In the genomic region with DNA sequence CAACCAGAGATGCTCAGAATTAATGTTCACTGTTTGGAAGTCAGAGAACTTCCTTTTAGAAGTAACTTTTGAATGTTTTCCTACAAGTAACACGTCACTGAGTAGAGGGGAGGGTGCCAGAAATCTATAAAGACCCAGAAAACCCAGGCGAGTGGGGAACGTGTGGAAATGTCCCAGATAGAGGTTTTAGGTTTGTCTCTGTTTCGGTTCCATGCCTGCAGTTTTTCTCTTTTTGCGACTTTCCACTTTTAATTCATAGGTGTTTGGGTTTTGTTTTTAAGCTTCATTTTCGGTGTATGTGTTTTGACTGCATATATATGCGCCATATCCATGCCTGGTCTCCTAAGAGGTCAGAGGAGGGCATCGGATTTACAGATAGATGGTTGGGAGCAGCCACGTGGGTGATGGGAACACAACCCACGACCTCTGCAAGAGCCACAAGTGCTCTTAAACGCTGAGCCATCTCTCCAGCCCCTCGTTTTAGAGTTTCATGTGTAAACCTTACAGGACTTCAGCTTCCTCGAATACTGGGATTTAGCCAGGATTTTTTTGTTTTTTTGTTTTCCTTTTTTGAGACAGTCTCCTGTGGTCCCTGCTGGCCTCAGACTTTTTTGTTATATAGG, we compare ENCODE assay signal across 8 mouse cellular contexts. TPM values are rescaled to one million over a fixed set of nuclear protein-coding genes. Genes with fewer than 3 reads are reported as not detected.
DNase-seq lines count a peak whose midpoint lies in the region; ATAC-seq and TF ChIP-seq lines count a peak whose summit lies in the region.

No protein-coding gene starts in this region.

- H3K4me2 ChIP-seq in embryonic facial prominence, embryonic 11.5 days (ENCODE audit: low read depth, low read length), result peak overlapping the region; percentile 94
- peak overlapping the region; percentile 97 for H3K4me2 ChIP-seq in intestine, postnatal 0 days (replicated peaks; ENCODE audit: low read depth)

- DNase-seq in embryonic facial prominence, embryonic 11.5 days (ENCODE audit: low spot score), result no peak
- no peak for DNase-seq in layer of hippocampus, postnatal 36 days
- no peak for DNase-seq in adrenal gland, adult 2 months
- DNase-seq in MN1 (ENCODE audit: low spot score), result no peak

- peaks cover 43% of the 10 kb centered on the region for H3K4me1 ChIP-seq in megakaryocyte, embryonic 14.5 days
- no peaks in the 10 kb centered on the region; the same call in 1 of the 2 replicates for H3K4me1 ChIP-seq in embryonic facial prominence, embryonic 11.5 days (ENCODE audit: control insufficient read depth, insufficient read depth, low read length)
- no peaks in the 10 kb centered on the region for H3K4me1 ChIP-seq in intestine, postnatal 0 days (replicated peaks; ENCODE audit: control insufficient read depth, insufficient read depth, low read length)
- peaks cover 2% of the 10 kb centered on the region; the same call in 1 of the 2 replicates for H3K4me1 ChIP-seq in small intestine, adult 2 months (ENCODE audit: control insufficient read depth, insufficient read depth, insufficient read length, low read length)

- H3K9ac ChIP-seq in embryonic facial prominence, embryonic 11.5 days (replicated peaks; ENCODE audit: low read length), result peak overlapping the region; percentile 99
- H3K9ac ChIP-seq in intestine, postnatal 0 days (ENCODE audit: low read depth, low read length), result peak overlapping the region; percentile 91

- no peak for TF ChIP-seq POLR2A in small intestine, adult 2 months (IDR thresholded peaks at IDR 0.05; ENCODE audit: low read depth, low read length)

- peak overlapping the region; percentile 98 for H3K27ac ChIP-seq in embryonic facial prominence, embryonic 11.5 days (replicated peaks; ENCODE audit: low read depth, low read length)
- peak overlapping the region; percentile 96; the same call in 1 of the 2 replicates for H3K27ac ChIP-seq in intestine, postnatal 0 days (ENCODE audit: low read depth, low read length)
- H3K27ac ChIP-seq in small intestine, adult 2 months (ENCODE audit: insufficient read depth, low read depth, low read length), result peak overlapping the region; percentile 64

- 5% methylated on average over 13 of the region's 13 CpGs for WGBS in embryonic facial prominence, embryonic 11.5 days
- 15% methylated on average over 13 of the region's 13 CpGs for WGBS in intestine, postnatal 0 days
- WGBS in small intestine, adult 2 months, result 27% methylated on average over 13 of the region's 13 CpGs

- ATAC-seq in megakaryocyte, adult 5-6 weeks (ENCODE audit: poor library complexity, severe bottlenecking), result no peak
- ATAC-seq in embryonic facial prominence, embryonic 11.5 days (replicated peaks; ENCODE audit: insufficient number of reproducible peaks, low FRiP score, low TSS enrichment, low read depth), result no peak
- ATAC-seq in intestine, postnatal 0 days, result no peak

- H3K36me3 ChIP-seq in megakaryocyte, embryonic 14.5 days (replicated peaks; ENCODE audit: low read length), result no peaks in the 10 kb centered on the region
- no peaks in the 10 kb centered on the region for H3K36me3 ChIP-seq in embryonic facial prominence, embryonic 11.5 days (replicated peaks; ENCODE audit: control insufficient read depth, insufficient read depth, low read depth, low read length)
- H3K36me3 ChIP-seq in intestine, postnatal 0 days (ENCODE audit: control insufficient read depth, insufficient read depth), result no peaks in the 10 kb centered on the region
- no peaks in the 10 kb centered on the region for H3K36me3 ChIP-seq in small intestine, adult 2 months (ENCODE audit: control insufficient read depth, insufficient read depth, low read length)

- H3K9me3 ChIP-seq in megakaryocyte, embryonic 14.5 days, result no peaks in the 10 kb centered on the region
- H3K9me3 ChIP-seq in embryonic facial prominence, embryonic 11.5 days (replicated peaks; ENCODE audit: control insufficient read depth, low read length), result no peaks in the 10 kb centered on the region
- H3K9me3 ChIP-seq in intestine, postnatal 0 days (ENCODE audit: control insufficient read depth), result no peaks in the 10 kb centered on the region

- H3K4me3 ChIP-seq in megakaryocyte, embryonic 14.5 days (replicated peaks), result peak overlapping the region; percentile 96
- peak overlapping the region; percentile 89 for H3K4me3 ChIP-seq in embryonic facial prominence, embryonic 11.5 days (ENCODE audit: low read depth, low read length)
- peak overlapping the region; percentile 84 for H3K4me3 ChIP-seq in intestine, postnatal 0 days (ENCODE audit: low read depth, low read length)
- H3K4me3 ChIP-seq in small intestine, adult 2 months (ENCODE audit: low read depth, low read length), result peak overlapping the region; percentile 71

- TF ChIP-seq CTCF in intestine, postnatal 0 days (IDR thresholded peaks at IDR 0.05; ENCODE audit: low read depth), result no peak
- TF ChIP-seq CTCF in small intestine, adult 2 months (IDR thresholded peaks at IDR 0.05; ENCODE audit: extremely low read depth, insufficient read length, insufficient replicate concordance, low read depth, low read length), result no peak

- H3K27me3 ChIP-seq in megakaryocyte, embryonic 14.5 days (replicated peaks), result no peaks in the 10 kb centered on the region
- no peaks in the 10 kb centered on the region for H3K27me3 ChIP-seq in embryonic facial prominence, embryonic 11.5 days (ENCODE audit: control insufficient read depth, insufficient read depth, low read length)
- no peaks in the 10 kb centered on the region for H3K27me3 ChIP-seq in intestine, postnatal 0 days (replicated peaks; ENCODE audit: control insufficient read depth, insufficient read depth, low read length)
- peaks cover 3% of the 10 kb centered on the region; the same call in 1 of the 2 replicates for H3K27me3 ChIP-seq in small intestine, adult 2 months (ENCODE audit: control insufficient read depth, insufficient read depth, low read length)

RNA-seq across cellular contexts. Expression of a gene that starts 1.7 kb away (rescaled TPM):
- polyA plus RNA-seq in megakaryocyte, embryonic 14.5 days (2012; ENCODE audit: insufficient read depth, low replicate concordance), result 0.60 and 2.5 TPM in 2 replicates
- 1.5 and 2.4 TPM in 2 replicates for total RNA-seq in megakaryocyte, adult 5-6 weeks (2015)
- total RNA-seq in megakaryocyte, adult 5-6 weeks (2017), result 0.84 and 1.1 TPM in 2 replicates
- polyA plus RNA-seq in embryonic facial prominence, embryonic 11.5 days (2014; fragmentation: Nextera tagmentation; extraction: Ambion mirVana), result 6.9 and 7.1 TPM in 2 replicates
- 0.86 and 0.98 TPM in 2 replicates for polyA plus RNA-seq in intestine, postnatal 0 days (2015; fragmentation: Nextera tagmentation; extraction: Ambion mirVana)
- 1.2 and 1.8 TPM in 2 replicates for polyA plus RNA-seq in small intestine, adult 2 months (2012; rRNA removed)
- 1 to 10 TPM; 5.1 to 5.4 TPM for total RNA-seq in layer of hippocampus, postnatal 36 days (2021)
- 1 to 10 TPM; 5.6 to 7.8 TPM for total RNA-seq in adrenal gland, adult 2 months (2021)
- 3.1 and 3.4 TPM in 2 replicates for polyA plus RNA-seq in adrenal gland, adult 2 months (2012; rRNA removed)

RNA-seq across cellular contexts. Expression of a gene that starts 43.5 kb away (rescaled TPM):
- polyA plus RNA-seq in megakaryocyte, embryonic 14.5 days (2012; ENCODE audit: insufficient read depth, low replicate concordance), result 14.7 and 29.5 TPM in 2 replicates
- total RNA-seq in megakaryocyte, adult 5-6 weeks (2015), result 3.6 and 6.0 TPM in 2 replicates
- 1.7 and 2.1 TPM in 2 replicates for total RNA-seq in megakaryocyte, adult 5-6 weeks (2017)
- polyA plus RNA-seq in embryonic facial prominence, embryonic 11.5 days (2014; fragmentation: Nextera tagmentation; extraction: Ambion mirVana), result 10.8 and 13.8 TPM in 2 replicates
- 13.2 and 14.8 TPM in 2 replicates for polyA plus RNA-seq in intestine, postnatal 0 days (2015; fragmentation: Nextera tagmentation; extraction: Ambion mirVana)
- polyA plus RNA-seq in small intestine, adult 2 months (2012; rRNA removed), result 98.7 and 112 TPM in 2 replicates
- total RNA-seq in layer of hippocampus, postnatal 36 days (2021), result 1 to 10 TPM; 3.2 to 7.6 TPM
- 10 to 100 TPM; 26.8 to 27.4 TPM for total RNA-seq in adrenal gland, adult 2 months (2021)
- 130 and 175 TPM in 2 replicates for polyA plus RNA-seq in adrenal gland, adult 2 months (2012; rRNA removed)
